Mouse (Mus musculus): Measurements from ENCODE around the gene Gprin1. TPM values are rescaled to one million over a fixed set of nuclear protein-coding genes. Genes with fewer than 3 reads are reported as not detected.
A peak's percentile ranks its signal among the peaks of the same experiment; 100 is the strongest.

Gprin1 gene
- polyA plus RNA-seq, 1 experiment from 2014 or later: not detected

DNA sequence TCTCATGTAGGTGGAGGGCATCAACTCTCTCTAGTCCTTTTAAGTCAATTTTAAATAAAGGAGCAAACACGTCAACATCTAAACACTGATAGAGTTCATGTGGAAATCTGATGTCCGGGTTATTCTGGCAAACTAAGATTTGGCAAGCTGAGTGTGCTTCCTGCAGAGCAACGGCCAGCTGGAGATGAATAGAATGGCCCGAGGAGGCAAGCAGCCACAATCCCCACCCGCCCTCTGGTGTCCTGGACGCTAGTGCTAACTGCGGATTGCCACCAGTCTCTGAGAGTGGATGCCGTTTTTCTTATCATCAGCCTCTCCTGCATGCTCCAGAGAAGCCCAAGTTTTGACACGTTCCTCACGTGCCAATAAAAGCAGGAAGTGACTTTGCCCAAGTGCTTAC, 2.8 kb downstream of the Gprin1 start:
- WGBS: 28% methylated on average over 10 of the region's 10 CpGs
- H3K27ac ChIP-seq (ENCODE audit: low read length): no peak overlapping the region
- H3K36me3 ChIP-seq (ENCODE audit: control insufficient read depth, insufficient read depth): no peaks in the 10 kb centered on the region
- peaks cover 5% of the 10 kb centered on the region for H3K4me1 ChIP-seq (ENCODE audit: control insufficient read depth, insufficient read depth, low read length)
- H3K4me3 ChIP-seq (ENCODE audit: low read length): no peak overlapping the region
- no peaks in the 10 kb centered on the region for H3K9me3 ChIP-seq (replicated peaks; ENCODE audit: control insufficient read depth, low read length)
- no peak overlapping the region for H3K4me2 ChIP-seq (ENCODE audit: low read depth, low read length)
- peaks cover 55% of the 10 kb centered on the region for H3K27me3 ChIP-seq (ENCODE audit: control insufficient read depth, insufficient read depth, low read length)
- no peak for ATAC-seq (replicated peaks; ENCODE audit: extremely low read depth, insufficient read depth, low FRiP score)
- no peak overlapping the region for H3K9ac ChIP-seq (ENCODE audit: low read length)

- H3K9ac ChIP-seq (ENCODE audit: low read length): no peak overlapping the region
- H3K27me3 ChIP-seq (ENCODE audit: control insufficient read depth, insufficient read depth, low read length): peaks cover 52% of the 10 kb centered on the region
- H3K9me3 ChIP-seq (replicated peaks; ENCODE audit: control insufficient read depth, low read length): no peaks in the 10 kb centered on the region
- no peak for ATAC-seq (replicated peaks; ENCODE audit: extremely low read depth, insufficient read depth, low FRiP score)
- H3K36me3 ChIP-seq (ENCODE audit: control insufficient read depth, insufficient read depth): no peaks in the 10 kb centered on the region
- WGBS: 21% methylated on average over 6 of the region's 6 CpGs
- no peak overlapping the region for H3K4me2 ChIP-seq (ENCODE audit: low read depth, low read length)
- H3K4me3 ChIP-seq (ENCODE audit: low read length): no peak overlapping the region
- peaks cover 5% of the 10 kb centered on the region for H3K4me1 ChIP-seq (ENCODE audit: control insufficient read depth, insufficient read depth, low read length)
- no peak overlapping the region for H3K27ac ChIP-seq (ENCODE audit: low read length)
These were observed 3.6 kb downstream of the Gprin1 start for GRCm38 (mm10) chr13:54746110-54746509.

GRCm38 (mm10) chr13:54738213-54738601, 11.5 kb downstream of the Gprin1 start:
- H3K27ac ChIP-seq (ENCODE audit: low read length): no peak overlapping the region
- H3K36me3 ChIP-seq (ENCODE audit: control insufficient read depth, insufficient read depth): no peaks in the 10 kb centered on the region
- H3K4me3 ChIP-seq (ENCODE audit: low read length): peak overlapping the region; percentile 46
- H3K27me3 ChIP-seq (ENCODE audit: control insufficient read depth, insufficient read depth, low read length): peaks cover 60% of the 10 kb centered on the region
- H3K9ac ChIP-seq (ENCODE audit: low read length): no peak overlapping the region
- peak overlapping the region; percentile 67 for H3K4me2 ChIP-seq (ENCODE audit: low read depth, low read length)
- WGBS: 4% methylated on average over 34 of the region's 34 CpGs
- no peaks in the 10 kb centered on the region for H3K9me3 ChIP-seq (replicated peaks; ENCODE audit: control insufficient read depth, low read length)
- no peak for ATAC-seq (replicated peaks; ENCODE audit: extremely low read depth, insufficient read depth, low FRiP score)
- H3K4me1 ChIP-seq (ENCODE audit: control insufficient read depth, insufficient read depth, low read length): 0 out of 2 replicates have a peak, but pooled peaks cover 4% of the 10 kb centered on the region

GRCm38 (mm10) chr13:54737488-54738212, 12.0 kb downstream of the Gprin1 start:
- Histone ChIP-seq H3K9ac (ENCODE audit: low read length) (no peak overlapping the region), H3K27me3 (ENCODE audit: control insufficient read depth, insufficient read depth, low read length) (peaks cover 60% of the 10 kb centered on the region), H3K36me3 (ENCODE audit: control insufficient read depth, insufficient read depth) (no peaks in the 10 kb centered on the region), H3K27ac (ENCODE audit: low read length) (no peak overlapping the region), H3K4me1 (ENCODE audit: control insufficient read depth, insufficient read depth, low read length) (0 out of 2 replicates have a peak, but pooled peaks cover 4% of the 10 kb centered on the region), H3K4me3 (ENCODE audit: low read length) (peak overlapping the region; percentile 46), H3K9me3 (replicated peaks; ENCODE audit: control insufficient read depth, low read length) (no peaks in the 10 kb centered on the region), H3K4me2 (ENCODE audit: low read depth, low read length) (peak overlapping the region; percentile 67)
- ATAC-seq (replicated peaks; ENCODE audit: extremely low read depth, insufficient read depth, low FRiP score): no peak; the same call in 1 of the 2 replicates
- under 1% methylated on average over 87 of the region's 87 CpGs for WGBS

- H3K4me1 ChIP-seq (ENCODE audit: control insufficient read depth, insufficient read depth, low read length): 0 out of 2 replicates have a peak, but pooled peaks cover 4% of the 10 kb centered on the region
- WGBS: 29% methylated on average over 3 of the region's 3 CpGs
- no peak for ATAC-seq (replicated peaks; ENCODE audit: extremely low read depth, insufficient read depth, low FRiP score)
- H3K4me3 ChIP-seq (ENCODE audit: low read length): peak overlapping the region; percentile 46
- no peak overlapping the region for H3K4me2 ChIP-seq (ENCODE audit: low read depth, low read length)
- H3K27ac ChIP-seq (ENCODE audit: low read length): no peak overlapping the region
- peaks cover 60% of the 10 kb centered on the region for H3K27me3 ChIP-seq (ENCODE audit: control insufficient read depth, insufficient read depth, low read length)
- H3K36me3 ChIP-seq (ENCODE audit: control insufficient read depth, insufficient read depth): no peaks in the 10 kb centered on the region
- H3K9ac ChIP-seq (ENCODE audit: low read length): no peak overlapping the region
- no peaks in the 10 kb centered on the region for H3K9me3 ChIP-seq (replicated peaks; ENCODE audit: control insufficient read depth, low read length)
These were observed 12.7 kb downstream of the Gprin1 start for GRCm38 (mm10) chr13:54736931-54737330.

DNA sequence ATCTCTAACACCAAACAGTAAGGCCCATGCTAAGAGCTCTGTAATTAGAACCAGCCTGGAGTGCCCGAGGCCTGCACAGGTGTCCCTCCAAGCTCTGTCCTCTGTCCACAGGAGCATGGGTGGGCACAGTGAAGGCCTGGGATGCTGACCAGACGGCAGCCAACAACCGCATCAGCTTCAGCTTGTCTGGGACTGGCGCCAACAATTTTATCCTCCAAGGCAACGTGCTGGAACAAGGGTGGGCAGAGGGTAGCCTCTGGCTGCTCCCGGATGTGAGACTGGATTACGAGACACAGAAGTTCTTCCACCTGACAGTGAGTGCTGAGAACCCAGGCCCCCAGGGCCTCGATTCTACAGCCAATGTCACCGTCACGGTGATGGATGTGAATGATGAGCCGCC, 23.5 kb downstream of the Gprin1 start:
- ATAC-seq (replicated peaks; ENCODE audit: extremely low read depth, insufficient read depth, low FRiP score): no peak
- H3K27ac ChIP-seq (ENCODE audit: low read length): no peak overlapping the region
- no peak overlapping the region for H3K4me2 ChIP-seq (ENCODE audit: low read depth, low read length)
- WGBS: 42% methylated on average over 11 of the region's 11 CpGs
- H3K27me3 ChIP-seq (ENCODE audit: control insufficient read depth, insufficient read depth, low read length): no peaks in the 10 kb centered on the region; the same call in 1 of the 2 replicates
- no peak overlapping the region for H3K9ac ChIP-seq (ENCODE audit: low read length)
- peaks cover 3% of the 10 kb centered on the region for H3K9me3 ChIP-seq (replicated peaks; ENCODE audit: control insufficient read depth, low read length)
- no peaks in the 10 kb centered on the region for H3K36me3 ChIP-seq (ENCODE audit: control insufficient read depth, insufficient read depth)
- H3K4me1 ChIP-seq (ENCODE audit: control insufficient read depth, insufficient read depth, low read length): no peaks in the 10 kb centered on the region
- H3K4me3 ChIP-seq (ENCODE audit: low read length): no peak overlapping the region

GRCm38 (mm10) chr13:54723143-54723542, 26.5 kb downstream of the Gprin1 start:
- Histone ChIP-seq H3K4me1 (ENCODE audit: control insufficient read depth, insufficient read depth, low read length) (no peaks in the 10 kb centered on the region), H3K27ac (ENCODE audit: low read length) (no peak overlapping the region), H3K4me2 (ENCODE audit: low read depth, low read length) (no peak overlapping the region), H3K4me3 (ENCODE audit: low read length) (no peak overlapping the region), H3K27me3 (ENCODE audit: control insufficient read depth, insufficient read depth, low read length) (peaks cover 2% of the 10 kb centered on the region; the same call in 1 of the 2 replicates), H3K9me3 (replicated peaks; ENCODE audit: control insufficient read depth, low read length) (peaks cover 3% of the 10 kb centered on the region), H3K9ac (ENCODE audit: low read length) (no peak overlapping the region), H3K36me3 (ENCODE audit: control insufficient read depth, insufficient read depth) (no peaks in the 10 kb centered on the region)
- 82% methylated on average over 3 of the region's 3 CpGs for WGBS
- no peak for ATAC-seq (replicated peaks; ENCODE audit: extremely low read depth, insufficient read depth, low FRiP score)

DNA sequence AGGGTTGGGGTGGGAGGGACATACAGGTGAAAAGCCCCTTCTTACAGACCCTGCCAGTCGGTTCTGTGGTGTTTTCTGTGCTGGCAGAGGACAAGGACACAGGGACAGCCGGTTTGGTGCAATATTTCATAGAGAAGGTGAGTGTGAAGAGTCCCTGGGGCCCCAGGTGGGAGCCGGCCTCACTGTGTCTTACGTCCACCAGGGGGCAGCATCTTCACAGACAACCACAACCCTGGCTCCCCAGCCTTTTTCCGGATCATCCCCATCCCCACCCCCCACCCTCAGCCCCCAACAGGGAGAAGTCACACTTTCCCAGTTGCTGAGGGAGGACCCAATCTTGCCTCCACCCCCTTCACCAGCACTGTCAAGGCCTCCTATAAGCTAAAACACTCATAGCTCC, 32.8 kb downstream of the Gprin1 start:
- 3% methylated on average over 5 of the region's 5 CpGs for WGBS
- H3K4me1 ChIP-seq (ENCODE audit: control insufficient read depth, insufficient read depth, low read length): no peaks in the 10 kb centered on the region
- no peak overlapping the region for H3K4me2 ChIP-seq (ENCODE audit: low read depth, low read length)
- no peaks in the 10 kb centered on the region for H3K9me3 ChIP-seq (replicated peaks; ENCODE audit: control insufficient read depth, low read length)
- no peak overlapping the region for H3K27ac ChIP-seq (ENCODE audit: low read length)
- H3K27me3 ChIP-seq (ENCODE audit: control insufficient read depth, insufficient read depth, low read length): 0 out of 2 replicates have a peak, but pooled peaks cover 2% of the 10 kb centered on the region
- no peak overlapping the region for H3K9ac ChIP-seq (ENCODE audit: low read length)
- no peaks in the 10 kb centered on the region for H3K36me3 ChIP-seq (ENCODE audit: control insufficient read depth, insufficient read depth)
- no peak overlapping the region for H3K4me3 ChIP-seq (ENCODE audit: low read length)
- ATAC-seq (replicated peaks; ENCODE audit: extremely low read depth, insufficient read depth, low FRiP score): no peak

DNA sequence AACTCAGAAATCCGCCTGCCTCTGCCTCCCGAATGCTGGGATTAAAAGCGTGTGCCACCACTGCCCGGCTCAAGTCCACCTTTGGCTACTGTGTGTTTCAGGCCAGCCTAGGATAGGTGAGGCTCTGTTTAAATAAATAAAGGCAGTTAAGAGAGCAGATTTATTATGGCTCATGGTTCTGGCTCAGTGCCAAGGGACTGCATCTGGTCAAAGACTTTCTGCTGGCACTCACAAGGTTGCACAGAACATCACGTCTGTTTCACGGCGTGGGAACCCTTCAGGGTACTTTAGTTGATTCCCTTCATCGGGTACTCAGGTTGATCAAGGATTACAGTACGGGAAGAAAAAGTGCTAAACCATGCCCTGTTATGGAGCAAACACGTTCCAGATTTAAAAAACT, 34.7 kb downstream of the Gprin1 start:
- Histone ChIP-seq H3K4me2 (ENCODE audit: low read depth, low read length) (no peak overlapping the region), H3K4me3 (ENCODE audit: low read length) (no peak overlapping the region), H3K36me3 (ENCODE audit: control insufficient read depth, insufficient read depth) (no peaks in the 10 kb centered on the region), H3K27ac (ENCODE audit: low read length) (no peak overlapping the region), H3K4me1 (ENCODE audit: control insufficient read depth, insufficient read depth, low read length) (no peaks in the 10 kb centered on the region), H3K9me3 (replicated peaks; ENCODE audit: control insufficient read depth, low read length) (no peaks in the 10 kb centered on the region), H3K9ac (ENCODE audit: low read length) (no peak overlapping the region), H3K27me3 (ENCODE audit: control insufficient read depth, insufficient read depth, low read length) (0 out of 2 replicates have a peak, but pooled peaks cover 2% of the 10 kb centered on the region)
- 71% methylated on average over 10 of the region's 10 CpGs for WGBS
- ATAC-seq (replicated peaks; ENCODE audit: extremely low read depth, insufficient read depth, low FRiP score): no peak
